Mouse (Mus musculus) heart, embryonic 10.5 days (tissue): ENCODE data around the gene 1700016H13Rik. TPM values are rescaled to one million over a fixed set of nuclear protein-coding genes. Genes with fewer than 3 reads are reported as not detected.
A peak's percentile ranks its signal among the peaks of the same experiment; 100 is the strongest.

Source experiments
- DNase-seq: peaks from one replicate; pipeline ENCODE4 v3.0.0-alpha.2; 2017; ENCODE audit warnings: low spot score
- H3K27ac ChIP-seq: fragments of 300-500 bp; sonication (generic); 2 replicates; pipeline ENCODE4 v1.5.1; 2016; ENCODE audit warnings: mild to moderate bottlenecking
- H3K27me3 ChIP-seq: fragments of 300-500 bp; sonication (generic); 2 replicates; pipeline ENCODE4 v1.6.1; 2016; ENCODE audit warnings: mild to moderate bottlenecking; ENCODE audit not compliant: poor library complexity, insufficient read depth, severe bottlenecking
- H3K36me3 ChIP-seq: fragments of 300-500 bp; sonication (generic); 2 replicates; pipeline ENCODE4 v1.6.1; 2016; ENCODE audit warnings: mild to moderate bottlenecking, moderate library complexity
- H3K4me1 ChIP-seq: fragments of 300-500 bp; sonication (generic); 2 replicates; pipeline ENCODE4 v1.6.1; 2016; ENCODE audit warnings: mild to moderate bottlenecking
- H3K4me3 ChIP-seq: fragments of 300-500 bp; sonication (generic); 2 replicates; pipeline ENCODE4 v1.5.1; 2016; ENCODE audit warnings: mild to moderate bottlenecking, moderate library complexity
- H3K9me3 ChIP-seq: fragments of 300-500 bp; sonication (generic); 2 replicates; pipeline ENCODE4 v1.6.1; 2016; ENCODE audit warnings: mild to moderate bottlenecking, moderate library complexity
- WGBS: fragments of 180-500 bp; shearing (Covaris S2); methylation state at CpG from one replicate; pipeline ENCODE4 v1.1.7; 2016; 5-methylcytosine and 5-hydroxymethylcytosine counted together
- polyA plus RNA-seq: library from polyadenylated mRNA; unstranded; fragments of >200 nt; fragmentation: Nextera tagmentation; extraction: Ambion mirVana; gene quantifications from 2 replicates; pipeline ENCODE4 v1.2.1, GENCODE M21; 2016

The 1700016H13Rik gene
- polyA plus RNA-seq, 1 experiment from 2014 or later, result not detected

DNA sequence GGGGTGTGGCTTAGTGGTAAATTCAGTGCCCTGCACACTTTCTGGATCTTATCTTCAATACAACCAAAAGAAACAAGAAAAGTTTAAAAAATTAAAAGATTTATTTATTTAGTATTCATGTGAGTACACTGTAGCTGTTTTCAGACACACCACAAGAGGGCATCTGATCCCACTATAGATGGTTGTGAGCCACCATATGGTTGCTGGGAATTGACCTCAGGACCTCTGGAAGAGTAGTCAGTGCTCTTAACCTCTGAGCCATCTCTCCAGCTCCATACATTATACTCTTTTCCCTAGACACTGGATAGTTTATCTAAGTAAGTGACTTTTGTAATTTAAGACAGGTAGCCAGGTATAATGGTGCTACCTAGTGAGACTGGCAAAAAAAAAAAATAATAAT lies 35.4 kb upstream of the 1700016H13Rik start:
- DNase-seq, result no peak
- H3K27ac ChIP-seq, result no peak overlapping the region
- peaks cover 17% of the 10 kb centered on the region for H3K4me1 ChIP-seq
- no peak overlapping the region for H3K4me3 ChIP-seq
- peaks cover 41% of the 10 kb centered on the region for H3K27me3 ChIP-seq
- no peaks in the 10 kb centered on the region for H3K9me3 ChIP-seq
- no peaks in the 10 kb centered on the region for H3K36me3 ChIP-seq

DNA sequence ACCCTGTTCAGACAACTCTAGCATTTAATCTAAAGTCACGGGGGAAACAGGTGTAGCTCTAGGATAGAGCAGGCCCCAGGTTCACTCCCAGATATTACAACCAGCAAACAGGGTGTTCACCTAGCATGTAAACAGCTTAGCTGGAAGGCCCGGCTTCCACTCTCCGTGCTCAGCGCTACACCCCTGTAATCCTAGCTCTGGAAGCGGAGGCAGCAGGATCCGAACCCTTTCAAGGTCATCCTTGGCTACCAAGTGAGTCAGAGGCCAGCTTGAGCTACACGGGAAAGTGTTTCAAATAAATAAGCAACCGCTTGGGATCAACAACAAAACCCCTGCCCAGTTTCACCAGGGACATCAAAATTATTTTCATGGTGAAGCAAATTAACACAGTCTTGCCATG lies 34.4 kb upstream of the 1700016H13Rik start:
- 88% methylated on average over 8 of the region's 8 CpGs for WGBS
- Histone ChIP-seq H3K27me3 (peaks cover 40% of the 10 kb centered on the region), H3K9me3 (no peaks in the 10 kb centered on the region), H3K4me1 (peaks cover 17% of the 10 kb centered on the region), H3K27ac (no peak overlapping the region), H3K36me3 (no peaks in the 10 kb centered on the region), H3K4me3 (no peak overlapping the region)
- DNase-seq, result no peak

DNA sequence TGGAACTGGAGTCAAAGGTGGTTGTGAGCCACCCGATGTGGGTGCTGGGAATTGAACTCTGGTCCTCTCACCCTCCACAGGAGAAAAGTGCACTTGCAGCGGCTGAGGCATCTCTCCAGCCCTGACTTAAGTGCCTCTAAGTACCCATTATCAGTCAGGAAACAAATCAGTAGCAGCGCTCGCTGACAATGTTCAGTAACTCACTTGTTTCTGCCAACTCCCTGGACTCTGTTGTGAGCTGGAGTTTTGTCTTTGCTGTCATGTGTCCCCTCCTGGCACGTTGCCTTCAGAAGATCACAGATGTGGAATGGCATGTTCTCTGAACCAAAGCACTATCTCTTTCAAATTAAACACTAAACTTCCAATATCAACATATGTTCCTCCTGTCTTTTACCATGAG lies 33.8 kb upstream of the 1700016H13Rik start:
- WGBS, result 52% methylated on average over 5 of the region's 5 CpGs
- H3K4me3 ChIP-seq, result no peak overlapping the region

DNA sequence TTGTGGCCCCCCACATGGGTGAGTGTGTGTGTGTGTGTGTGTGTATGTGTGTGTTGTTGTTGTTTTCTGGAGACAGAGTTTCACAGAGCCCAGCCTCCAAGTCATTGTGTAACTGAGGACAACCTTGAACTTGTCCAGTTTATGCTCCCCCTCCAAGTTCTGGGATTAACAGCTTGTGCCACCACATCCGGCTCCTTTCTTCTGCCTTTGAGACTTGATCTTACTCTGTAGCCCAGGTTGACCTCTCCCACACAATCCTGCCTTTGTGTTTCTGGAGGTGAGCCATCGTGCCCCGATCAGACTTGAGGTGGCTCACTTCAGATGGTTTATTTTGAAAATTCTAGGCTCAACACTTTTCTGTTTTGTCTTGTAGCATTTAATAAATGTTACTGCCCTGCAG lies 26.0 kb upstream of the 1700016H13Rik start:
- Histone ChIP-seq H3K27ac (no peak overlapping the region), H3K27me3 (0 out of 2 replicates have a peak, but pooled peaks cover 5% of the 10 kb centered on the region), H3K36me3 (no peaks in the 10 kb centered on the region), H3K9me3 (no peaks in the 10 kb centered on the region), H3K4me1 (no peaks in the 10 kb centered on the region), H3K4me3 (no peak overlapping the region)
- WGBS, result 65% methylated on average over 3 of the region's 3 CpGs
- no peak for DNase-seq

More for the DNA sequence above, 33.8 kb upstream of the 1700016H13Rik start:
- H3K36me3 ChIP-seq, result no peaks in the 10 kb centered on the region
- H3K27ac ChIP-seq, result no peak overlapping the region
- H3K9me3 ChIP-seq, result no peaks in the 10 kb centered on the region
- no peak for DNase-seq
- peaks cover 17% of the 10 kb centered on the region for H3K4me1 ChIP-seq
- H3K27me3 ChIP-seq, result peaks cover 36% of the 10 kb centered on the region

DNA sequence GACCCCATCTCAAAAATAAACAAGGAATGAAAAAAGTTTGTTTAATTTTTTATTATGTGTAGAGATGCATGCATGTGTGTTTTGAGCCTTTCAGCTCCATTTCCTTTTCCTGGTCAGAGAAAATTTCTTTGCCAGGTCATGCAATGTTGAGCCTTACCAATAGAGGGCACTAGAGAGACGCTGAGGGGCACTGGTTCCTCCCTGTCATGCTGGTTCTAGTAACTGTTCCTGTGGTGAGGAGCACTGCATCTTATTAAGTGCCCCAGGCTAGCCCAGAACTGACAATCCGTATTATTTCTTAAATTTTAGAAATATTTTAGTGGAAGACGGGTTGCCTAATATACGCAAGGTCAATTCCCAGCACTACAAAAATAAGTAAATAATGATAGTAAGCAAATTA lies 24.6 kb upstream of the 1700016H13Rik start:
- Histone ChIP-seq H3K36me3 (no peaks in the 10 kb centered on the region), H3K4me1 (no peaks in the 10 kb centered on the region), H3K4me3 (no peak overlapping the region), H3K27me3 (0 out of 2 replicates have a peak, but pooled peaks cover 4% of the 10 kb centered on the region), H3K9me3 (no peaks in the 10 kb centered on the region), H3K27ac (no peak overlapping the region)
- 34% methylated on average over 4 of the region's 4 CpGs for WGBS
- DNase-seq, result peak; percentile 80

DNA sequence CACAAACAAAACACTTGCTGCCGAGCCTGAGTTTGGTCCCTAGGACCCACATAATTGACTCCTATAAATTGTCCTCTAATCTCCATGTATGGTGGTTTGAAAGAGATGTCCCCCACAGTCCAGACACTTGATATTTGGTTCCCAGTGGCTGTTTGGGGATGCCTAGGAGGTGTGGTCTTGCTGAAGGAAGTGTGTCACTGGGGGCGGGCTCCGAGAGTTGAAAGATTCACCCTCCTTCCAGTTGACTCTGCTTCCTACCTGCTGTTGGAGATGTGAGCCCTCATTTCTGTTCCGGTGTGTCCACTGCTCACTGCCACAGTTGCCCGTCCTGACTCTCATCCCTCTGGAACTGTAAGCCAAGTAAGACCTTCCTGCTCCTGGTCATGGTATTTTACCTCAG lies 23.2 kb upstream of the 1700016H13Rik start:
- no peak overlapping the region for H3K4me3 ChIP-seq
- DNase-seq, result no peak
- H3K27ac ChIP-seq, result no peak overlapping the region
- no peaks in the 10 kb centered on the region for H3K36me3 ChIP-seq
- 86% methylated on average over 5 of the region's 5 CpGs for WGBS
- no peaks in the 10 kb centered on the region for H3K9me3 ChIP-seq
- no peaks in the 10 kb centered on the region for H3K27me3 ChIP-seq
- H3K4me1 ChIP-seq, result no peaks in the 10 kb centered on the region

DNA sequence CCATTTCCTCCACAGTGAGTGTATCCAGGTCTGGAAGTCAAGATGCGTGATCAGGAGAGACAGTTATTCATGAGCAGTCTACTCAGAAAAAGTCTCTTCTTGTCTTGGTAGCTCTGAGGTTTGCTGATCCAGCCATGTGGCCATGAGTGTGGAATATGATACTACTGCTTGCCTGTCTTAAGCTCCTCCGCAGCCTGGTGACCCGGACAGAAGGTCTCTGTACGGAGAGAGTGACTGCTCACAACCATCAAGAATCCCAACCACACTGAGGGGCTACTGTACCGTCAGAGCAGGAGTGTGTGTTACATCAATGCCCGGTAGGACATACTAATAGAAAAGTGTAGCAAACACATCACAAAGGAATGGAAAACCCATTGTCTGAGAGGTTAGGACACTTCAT lies 22.1 kb upstream of the 1700016H13Rik start:
- Histone ChIP-seq H3K27me3 (no peaks in the 10 kb centered on the region), H3K36me3 (no peaks in the 10 kb centered on the region), H3K4me1 (no peaks in the 10 kb centered on the region), H3K4me3 (no peak overlapping the region), H3K9me3 (no peaks in the 10 kb centered on the region), H3K27ac (no peak overlapping the region)
- 81% methylated on average over 6 of the region's 6 CpGs for WGBS
- no peak for DNase-seq

DNA sequence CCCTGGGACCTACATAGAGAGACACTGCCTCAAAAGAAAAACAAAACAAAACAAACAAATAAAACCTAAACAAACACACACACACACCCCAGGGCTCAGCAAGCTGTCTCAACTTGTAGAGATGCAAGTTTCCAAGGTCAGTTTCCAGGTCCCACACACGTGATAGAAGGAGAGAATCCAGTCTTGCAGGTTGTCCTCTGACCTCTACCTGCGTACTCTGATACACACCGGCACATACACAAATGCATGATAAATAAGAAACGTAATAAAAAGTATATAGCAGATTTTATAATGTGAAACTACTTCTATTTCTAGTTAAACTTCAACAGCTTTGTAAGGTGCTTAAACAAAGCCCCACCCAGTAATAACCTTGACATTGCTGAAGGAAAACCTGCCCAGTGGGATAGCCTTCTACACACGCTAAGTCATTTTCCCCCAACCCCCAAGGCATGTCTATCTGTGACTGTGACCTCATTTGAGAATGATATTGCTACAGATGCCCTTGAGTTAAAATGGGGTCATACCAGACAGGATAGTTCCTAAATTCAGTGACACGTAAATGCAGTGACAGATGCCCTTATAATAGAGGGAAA lies 20.6 kb upstream of the 1700016H13Rik start:
- WGBS, result 88% methylated on average over 6 of the region's 6 CpGs

DNA sequence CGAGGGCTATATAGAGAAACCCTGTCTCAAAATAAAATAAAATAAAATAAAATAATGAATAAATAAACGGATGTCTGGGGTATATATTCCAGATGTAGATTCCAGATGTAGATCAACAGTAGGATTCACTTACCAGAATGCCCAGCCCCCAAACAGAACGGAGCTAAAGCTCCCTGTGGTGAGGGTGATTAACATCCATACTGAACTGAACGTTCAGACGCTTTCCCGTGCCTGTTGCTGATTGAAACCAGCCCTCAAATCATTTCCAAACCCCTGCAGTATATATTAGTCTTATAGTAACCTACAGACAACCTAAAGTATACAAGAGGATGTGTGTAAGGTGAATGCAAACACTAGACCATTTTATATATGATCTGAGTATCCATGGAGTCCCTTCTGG lies 18.7 kb upstream of the 1700016H13Rik start:
- no peaks in the 10 kb centered on the region for H3K36me3 ChIP-seq
- no peaks in the 10 kb centered on the region for H3K27me3 ChIP-seq
- no peak overlapping the region for H3K27ac ChIP-seq
- no peaks in the 10 kb centered on the region for H3K9me3 ChIP-seq
- H3K4me3 ChIP-seq, result no peak overlapping the region
- peaks cover 9% of the 10 kb centered on the region for H3K4me1 ChIP-seq
- no peak for DNase-seq
- 62% methylated on average over 6 of the region's 6 CpGs for WGBS

More for the DNA sequence above, 20.6 kb upstream of the 1700016H13Rik start:
- H3K4me3 ChIP-seq, result no peak overlapping the region
- peaks cover 3% of the 10 kb centered on the region; the same call in 1 of the 2 replicates for H3K4me1 ChIP-seq
- no peaks in the 10 kb centered on the region for H3K27me3 ChIP-seq
- H3K36me3 ChIP-seq, result no peaks in the 10 kb centered on the region
- H3K27ac ChIP-seq, result no peak overlapping the region
- no peaks in the 10 kb centered on the region for H3K9me3 ChIP-seq
- no peak for DNase-seq

DNA sequence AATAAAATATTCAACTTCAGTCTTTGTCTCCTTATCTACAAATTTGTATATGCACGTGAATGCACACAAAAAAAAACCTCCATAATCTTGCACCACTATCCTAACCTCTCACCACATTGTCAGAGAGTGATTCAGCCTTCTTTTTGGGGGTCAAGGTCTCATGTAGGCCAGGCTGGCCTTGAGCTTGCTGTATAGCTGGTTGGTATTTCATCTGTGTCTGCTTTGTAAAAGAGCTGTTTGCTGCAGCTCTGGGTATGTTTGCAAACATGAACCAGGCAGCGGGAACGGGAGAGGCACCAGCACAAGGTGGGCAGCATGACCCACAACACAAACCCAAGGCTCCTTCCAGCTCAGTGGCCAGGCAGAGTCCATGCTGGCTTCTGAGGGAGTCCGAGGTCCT lies 17.8 kb upstream of the 1700016H13Rik start:
- Histone ChIP-seq H3K27me3 (no peaks in the 10 kb centered on the region), H3K36me3 (no peaks in the 10 kb centered on the region), H3K27ac (no peak overlapping the region), H3K9me3 (no peaks in the 10 kb centered on the region), H3K4me3 (no peak overlapping the region), H3K4me1 (peaks cover 9% of the 10 kb centered on the region)
- WGBS, result 88% methylated on average over 4 of the region's 4 CpGs
- no peak for DNase-seq

DNA sequence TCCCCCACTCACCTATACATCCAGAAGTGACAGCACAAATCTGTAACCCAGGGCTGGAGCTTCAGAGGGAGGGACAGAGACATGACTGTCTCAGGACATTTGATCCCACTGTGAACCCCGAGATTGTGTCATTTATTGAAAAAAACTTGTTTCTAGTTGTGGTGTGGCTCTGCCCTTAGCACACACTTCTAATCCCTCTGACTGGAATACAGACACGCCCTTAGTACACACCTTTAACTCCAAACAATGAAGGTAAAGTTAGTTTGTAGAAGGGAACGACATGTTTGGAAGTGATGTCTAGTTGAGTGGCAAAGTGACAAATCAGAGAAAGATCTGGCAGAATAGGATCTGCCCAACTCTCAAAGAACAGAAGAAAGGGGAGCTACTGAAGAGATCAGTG lies 16.0 kb upstream of the 1700016H13Rik start:
- Histone ChIP-seq H3K9me3 (no peaks in the 10 kb centered on the region), H3K4me1 (peaks cover 9% of the 10 kb centered on the region), H3K4me3 (no peak overlapping the region), H3K27me3 (no peaks in the 10 kb centered on the region), H3K27ac (no peak overlapping the region), H3K36me3 (no peaks in the 10 kb centered on the region)
- WGBS, result 62% methylated on average over 3 of the region's 3 CpGs
- DNase-seq, result no peak

DNA sequence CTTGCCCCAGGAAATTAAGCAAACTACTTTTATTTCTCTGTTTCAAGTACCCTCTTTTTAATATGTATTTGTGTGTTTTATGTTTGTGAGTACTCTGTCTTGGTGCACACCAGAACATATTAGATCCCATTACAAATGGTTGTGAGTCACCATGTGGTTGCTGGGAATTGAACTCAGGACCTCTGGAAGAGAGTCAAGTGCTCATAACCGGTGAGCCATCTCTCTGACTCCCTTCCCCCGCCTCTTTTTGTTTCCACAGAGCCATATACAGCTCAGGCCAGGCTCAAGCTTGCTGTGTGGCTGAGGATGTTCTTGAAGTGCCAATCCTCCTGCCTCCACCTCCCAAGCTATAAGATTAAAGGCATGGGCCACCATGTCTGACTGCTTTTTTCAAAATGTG lies 10.1 kb upstream of the 1700016H13Rik start:
- no peaks in the 10 kb centered on the region for H3K9me3 ChIP-seq
- no peaks in the 10 kb centered on the region for H3K36me3 ChIP-seq
- WGBS, result 74% methylated on average over 2 of the region's 2 CpGs
- no peak overlapping the region for H3K4me3 ChIP-seq
- H3K4me1 ChIP-seq, result peaks cover 1% of the 10 kb centered on the region; the same call in 1 of the 2 replicates
- no peak for DNase-seq
- no peaks in the 10 kb centered on the region for H3K27me3 ChIP-seq
- no peak overlapping the region for H3K27ac ChIP-seq

DNA sequence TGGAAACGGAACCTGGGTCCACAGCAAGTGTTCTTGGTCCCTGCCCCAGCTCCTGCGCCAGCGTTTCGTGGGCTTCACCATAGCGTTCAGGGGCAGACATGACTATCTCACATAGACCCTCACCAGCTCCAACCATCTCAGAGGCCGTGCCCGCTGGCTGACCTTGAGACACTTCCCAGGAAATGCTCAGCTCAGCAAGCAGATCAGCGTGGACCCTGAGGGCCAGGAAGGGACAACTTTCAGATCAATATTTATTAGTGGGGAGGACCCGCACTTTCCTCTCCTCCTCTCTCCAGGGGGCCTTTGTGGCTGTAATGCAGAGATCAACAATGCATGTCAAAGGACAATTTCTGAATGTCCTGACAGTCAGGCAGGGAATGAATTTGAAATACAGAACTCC lies 9.1 kb upstream of the 1700016H13Rik start:
- Histone ChIP-seq H3K4me3 (no peak overlapping the region), H3K27ac (no peak overlapping the region), H3K27me3 (no peaks in the 10 kb centered on the region), H3K36me3 (no peaks in the 10 kb centered on the region), H3K9me3 (no peaks in the 10 kb centered on the region), H3K4me1 (no peaks in the 10 kb centered on the region; the same call in 1 of the 2 replicates)
- no peak for DNase-seq
- 74% methylated on average over 9 of the region's 9 CpGs for WGBS

DNA sequence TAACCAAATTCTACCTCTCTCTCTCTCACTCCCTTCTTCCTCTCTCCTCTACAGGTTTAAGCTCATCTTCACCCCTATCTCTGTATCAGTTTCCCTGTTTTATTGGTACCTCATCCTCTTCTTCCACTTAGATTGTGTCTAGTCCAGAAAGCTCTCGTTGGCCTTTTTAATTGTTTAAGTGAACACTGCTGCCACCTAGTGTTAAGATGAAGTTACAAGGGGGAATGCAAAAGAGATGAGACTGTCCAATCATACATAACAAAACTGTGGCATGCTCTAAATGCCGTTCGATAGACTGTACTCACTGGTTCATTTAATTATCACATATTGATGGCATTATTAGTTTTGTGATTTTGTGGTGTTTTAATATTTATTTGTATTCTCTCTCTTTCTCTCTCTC lies 3.8 kb upstream of the 1700016H13Rik start:
- H3K4me1 ChIP-seq, result peaks cover 7% of the 10 kb centered on the region; the same call in 1 of the 2 replicates
- no peaks in the 10 kb centered on the region for H3K9me3 ChIP-seq
- no peak for DNase-seq
- no peak overlapping the region for H3K4me3 ChIP-seq
- WGBS, result 38% methylated on average over 3 of the region's 3 CpGs
- peaks cover 6% of the 10 kb centered on the region; the same call in 1 of the 2 replicates for H3K27me3 ChIP-seq
- H3K27ac ChIP-seq, result no peak overlapping the region
- H3K36me3 ChIP-seq, result no peaks in the 10 kb centered on the region
